Mouse (Mus musculus): ENCODE measurements around the gene Copb1.
"Not testable (repeated sequence)": the region's sequence is repeated elsewhere in the genome, so short reads cannot be mapped to it uniquely, and the experiment has no call there.

Copb1 gene

GRCm38 (mm10) chr7:114216908-114217307 is 37.6 kb downstream of the Copb1 start:
- DNase-seq (ENCODE audit: low spot score in 2 of 2): no peak

GRCm38 (mm10) chr7:114214385-114214784 is 40.1 kb downstream of the Copb1 start:
- no peak for DNase-seq (ENCODE audit: low spot score in 2 of 2)

- DNase-seq (ENCODE audit: low spot score in 2 of 2): no peak
These were observed 41.0 kb downstream of the Copb1 start for GRCm38 (mm10) chr7:114213537-114213936.

GRCm38 (mm10) chr7:114210618-114211017 is 43.9 kb downstream of the Copb1 start:
- DNase-seq (ENCODE audit: low spot score in 2 of 2): no peak

GRCm38 (mm10) chr7:114209841-114210240 is 44.7 kb downstream of the Copb1 start:
- no peak for DNase-seq (ENCODE audit: low spot score in 2 of 2)

- no peak for DNase-seq (ENCODE audit: low spot score in 2 of 2)
These were observed 50.8 kb downstream of the Copb1 start for GRCm38 (mm10) chr7:114203491-114204359.

GRCm38 (mm10) chr7:114202972-114203404 is 51.5 kb downstream of the Copb1 start:
- DNase-seq (ENCODE audit: low spot score in 2 of 2): no peak

- no peak for DNase-seq (ENCODE audit: low spot score in 2 of 2)
These were observed 53.9 kb downstream of the Copb1 start for GRCm38 (mm10) chr7:114200651-114201050.

- DNase-seq (ENCODE audit: low spot score in 2 of 2): no peak
These were observed 54.9 kb downstream of the Copb1 start for GRCm38 (mm10) chr7:114199428-114200110.

GRCm38 (mm10) chr7:114198252-114198651 is 56.3 kb downstream of the Copb1 start:
- no peak for DNase-seq (ENCODE audit: low spot score in 2 of 2)

- DNase-seq (ENCODE audit: low spot score in 2 of 2): not testable (repeated sequence)
These were observed 57.9 kb downstream of the Copb1 start for GRCm38 (mm10) chr7:114196588-114196987.

GRCm38 (mm10) chr7:114194788-114195187 is 59.7 kb downstream of the Copb1 start:
- DNase-seq (ENCODE audit: low spot score in 2 of 2): not testable (repeated sequence)

GRCm38 (mm10) chr7:114194224-114194623 is 60.3 kb downstream of the Copb1 start:
- no peak for DNase-seq (ENCODE audit: low spot score in 2 of 2)

GRCm38 (mm10) chr7:114193284-114194067 is 61.0 kb downstream of the Copb1 start:
- no peak for DNase-seq (ENCODE audit: low spot score in 2 of 2)

- no peak for DNase-seq (ENCODE audit: low spot score in 2 of 2)
These were observed 61.9 kb downstream of the Copb1 start for GRCm38 (mm10) chr7:114192581-114192980.

GRCm38 (mm10) chr7:114183416-114183815 is 71.1 kb downstream of the Copb1 start:
- no peak for DNase-seq (ENCODE audit: low spot score in 2 of 2)

GRCm38 (mm10) chr7:114182708-114183107 is 71.8 kb downstream of the Copb1 start:
- no peak for DNase-seq (ENCODE audit: low spot score in 2 of 2)

- peak; percentile 84 to 87 for DNase-seq (ENCODE audit: low spot score in 2 of 2)
These were observed 73.1 kb downstream of the Copb1 start for GRCm38 (mm10) chr7:114181391-114181790.

GRCm38 (mm10) chr7:114176588-114176987 is 77.9 kb downstream of the Copb1 start:
- DNase-seq (ENCODE audit: low spot score in 2 of 2): no peak

- no peak for DNase-seq (ENCODE audit: low spot score in 2 of 2)
These were observed 83.0 kb downstream of the Copb1 start for GRCm38 (mm10) chr7:114171354-114172097.

GRCm38 (mm10) chr7:114169996-114170395 is 84.5 kb downstream of the Copb1 start:
- no peak for DNase-seq (ENCODE audit: low spot score in 2 of 2)

All from right cerebral cortex, adult 2 months (tissue).